Mouse (Mus musculus): Measurements from ENCODE around the gene Defa34. TPM values are rescaled to one million over a fixed set of nuclear protein-coding genes. Genes with fewer than 3 reads are reported as not detected.
"Not testable (repeated sequence)": the region's sequence is repeated elsewhere in the genome, so short reads cannot be mapped to it uniquely, and the experiment has no call there.

Defa34 gene
- total RNA-seq (2021) = not detected
- long read RNA-seq, experiment 1 = 0 reads
- long read RNA-seq, experiment 2 = 0 reads

- DNase-seq (ENCODE audit: low spot score in 2 of 2); intact Hi-C loops (cut with DNase I): not testable (repeated sequence)
Observed at GRCm38 (mm10) chr8:21665497-21665896, at the start of gene Defa34. TSS of gene Defa34 (plus strand) at chr8:21665797.

- DNase-seq (ENCODE audit: low spot score in 2 of 2); intact Hi-C loops (cut with DNase I): not testable (repeated sequence)
Observed at GRCm38 (mm10) chr8:21617883-21618282, 47.7 kb upstream of the Defa34 start, which contains the start of gene Defa26. TSS of gene Defa26 (plus strand) at chr8:21618183.

GRCm38 (mm10) chr8:21655480-21655879 is 10.1 kb upstream of the Defa34 start, which contains the start of gene Defa17:
TSS of gene Defa17 (plus strand) at chr8:21655780.
- intact Hi-C loops (cut with DNase I); DNase-seq (ENCODE audit: low spot score in 2 of 2): not testable (repeated sequence)

GRCm38 (mm10) chr8:21703545-21703944 is 37.9 kb downstream of the Defa34 start, which contains the start of gene AY761184:
TSS of gene AY761184 (minus strand) at chr8:21703645.
- intact Hi-C loops (cut with DNase I); DNase-seq (ENCODE audit: low spot score in 2 of 2): not testable (repeated sequence)

Other genes with a start within 250 kb of the Defa34 start
- gene Defa36, start 238.4 kb upstream of the Defa34 start, total RNA-seq (2021) = not detected
- gene Gm7849, start 209.2 kb upstream of the Defa34 start, total RNA-seq (2021) = not detected
- not detected for gene Defa20, start 156.5 kb upstream of the Defa34 start, total RNA-seq (2021)
- not detected for gene Defa32, start 136.8 kb upstream of the Defa34 start, total RNA-seq (2021)
- not detected for gene Defa37, start 100.4 kb upstream of the Defa34 start, total RNA-seq (2021)
- not detected for gene Defa28, start 82.8 kb upstream of the Defa34 start, total RNA-seq (2021)
- gene Gm7861, start 71.3 kb upstream of the Defa34 start, total RNA-seq (2021) = not detected
- gene Defa26, start 47.6 kb upstream of the Defa34 start, total RNA-seq (2021) = not detected
- not detected for gene Defa17, start 10.0 kb upstream of the Defa34 start, total RNA-seq (2021)
- not detected for gene AY761184, start 37.8 kb downstream of the Defa34 start, total RNA-seq (2021)
- gene Defa24, start 68.7 kb downstream of the Defa34 start, total RNA-seq (2021) = not detected
- gene Defb50, start 157.7 kb downstream of the Defa34 start, total RNA-seq (2021) = not detected
- not detected for gene Defb2, start 174.1 kb downstream of the Defa34 start, total RNA-seq (2021)
- gene Defb10, start 193.1 kb downstream of the Defa34 start, total RNA-seq (2021) = not detected
- not detected for gene Defb9, start 219.6 kb downstream of the Defa34 start, total RNA-seq (2021)
- gene Defb11, start 240.6 kb downstream of the Defa34 start, total RNA-seq (2021) = 1 to 10 TPM in 1 of 2 experiments, not detected in 1; 1.5 TPM